Mouse (Mus musculus) thymus, postnatal 10 days (tissue): Measurements from ENCODE around the gene Cbr2.
"Not testable (repeated sequence)": the region's sequence is repeated elsewhere in the genome, so short reads cannot be mapped to it uniquely, and the experiment has no call there.

ENCODE experiments used
- DNase-seq, 2 experiments: peaks; one replicate each; pipeline ENCODE4 v3.0.0; 2021; ENCODE audit warnings: low spot score in 2 of 2

Cbr2 gene

DNA sequence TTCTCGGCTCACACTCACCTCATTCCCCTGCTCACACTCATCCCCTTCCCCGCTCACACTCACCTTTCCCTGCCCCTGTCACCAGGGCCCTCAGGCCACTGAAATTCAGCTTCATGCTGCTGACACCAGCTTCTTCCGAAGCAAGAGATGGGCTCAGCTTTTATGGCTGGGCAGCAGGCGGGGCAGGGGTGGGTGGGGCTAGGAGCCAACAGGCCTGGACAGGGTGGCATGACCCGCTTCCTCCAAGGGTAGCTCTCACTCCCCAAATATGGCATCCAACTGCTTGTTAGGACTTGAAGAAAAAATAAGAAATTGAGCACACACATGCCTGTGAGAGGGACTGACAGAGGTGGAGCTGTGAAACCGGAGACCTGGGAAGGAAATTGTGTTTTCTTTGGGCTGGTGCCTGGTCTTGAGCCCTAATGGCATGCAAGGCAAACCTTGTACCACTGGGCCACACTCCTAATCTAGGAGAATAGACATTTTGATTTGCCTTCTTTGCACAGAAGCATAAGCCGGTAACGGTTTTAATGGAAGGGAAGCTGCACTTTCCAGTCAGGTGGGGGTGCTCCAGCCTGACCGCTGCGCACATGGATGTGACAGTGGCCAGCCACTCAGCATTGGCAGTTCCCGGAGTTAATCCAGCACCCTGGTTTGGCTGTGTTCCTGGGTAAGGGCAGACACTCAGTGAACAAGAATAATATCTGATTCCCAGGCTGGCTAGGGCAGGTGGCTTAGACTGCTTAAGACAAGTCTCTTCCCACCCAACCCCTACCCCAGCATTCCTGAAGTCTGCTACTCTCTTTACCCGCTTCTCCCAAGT, at the start of gene Cbr2:
Gene Cbr2 (minus strand): TSS at position 257 of the 823 bp plus-strand sequence.
- DNase-seq = no peak

DNA sequence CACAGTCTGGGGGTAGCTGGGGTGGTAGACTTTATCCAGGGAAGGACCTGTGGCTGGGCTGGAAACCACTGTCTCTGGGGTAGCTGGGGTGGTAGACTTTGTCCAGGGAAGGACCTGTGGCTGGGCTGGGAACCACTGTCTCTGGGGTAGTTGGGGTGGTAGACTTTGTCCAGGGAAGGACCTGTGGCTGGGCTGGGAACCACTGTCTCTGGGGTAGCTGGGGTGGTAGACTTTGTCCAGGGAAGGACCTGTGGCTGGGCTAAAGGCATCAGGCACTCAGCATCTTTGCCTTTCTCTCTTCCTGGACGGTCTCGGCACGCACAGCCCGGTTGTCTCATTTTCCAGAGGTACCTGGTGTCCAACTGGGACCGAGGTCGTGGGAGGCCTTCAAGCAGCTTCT, 49.4 kb upstream of the Cbr2 start:
- not testable (repeated sequence) for DNase-seq

DNA sequence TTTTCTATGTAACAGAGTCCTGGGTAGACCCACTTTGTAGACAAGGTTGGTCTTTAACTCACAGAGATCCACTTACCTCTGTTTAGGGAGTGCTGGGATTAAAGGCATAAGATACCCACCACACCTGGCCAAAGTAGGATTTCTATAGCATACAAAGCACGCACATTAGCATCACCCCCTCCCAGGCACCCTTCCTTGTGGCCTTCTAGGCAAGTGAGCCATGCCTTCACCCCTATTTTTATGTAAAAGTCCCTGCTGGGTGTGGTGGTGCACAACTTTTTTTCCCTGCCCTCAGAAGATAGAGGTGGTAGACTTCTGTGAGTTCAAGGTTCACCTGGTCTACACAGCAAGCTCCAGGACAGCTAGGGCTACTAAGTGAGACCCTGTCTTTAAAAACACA, 48.0 kb upstream of the Cbr2 start:
- DNase-seq = no peak

DNA sequence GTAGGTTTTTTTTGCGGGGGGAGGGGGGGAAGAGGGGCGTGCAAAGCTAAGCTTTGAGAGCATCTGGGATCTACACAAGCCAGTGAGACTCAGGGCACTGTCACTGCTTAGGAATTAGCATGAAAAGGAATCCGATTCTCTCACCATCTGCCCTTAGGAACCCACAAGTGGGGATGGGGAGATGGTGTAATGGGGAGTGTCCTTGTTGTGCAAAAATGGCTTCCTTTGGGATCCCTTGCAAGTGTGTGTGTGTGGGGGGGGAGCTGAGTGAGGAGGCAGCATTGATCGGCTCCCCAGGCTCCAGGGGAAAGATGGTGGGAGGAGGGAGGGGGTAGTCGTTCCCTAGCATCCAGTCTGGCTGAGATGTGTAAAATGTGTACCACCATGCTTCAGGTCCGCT, 45.2 kb upstream of the Cbr2 start:
- DNase-seq = no peak

DNA sequence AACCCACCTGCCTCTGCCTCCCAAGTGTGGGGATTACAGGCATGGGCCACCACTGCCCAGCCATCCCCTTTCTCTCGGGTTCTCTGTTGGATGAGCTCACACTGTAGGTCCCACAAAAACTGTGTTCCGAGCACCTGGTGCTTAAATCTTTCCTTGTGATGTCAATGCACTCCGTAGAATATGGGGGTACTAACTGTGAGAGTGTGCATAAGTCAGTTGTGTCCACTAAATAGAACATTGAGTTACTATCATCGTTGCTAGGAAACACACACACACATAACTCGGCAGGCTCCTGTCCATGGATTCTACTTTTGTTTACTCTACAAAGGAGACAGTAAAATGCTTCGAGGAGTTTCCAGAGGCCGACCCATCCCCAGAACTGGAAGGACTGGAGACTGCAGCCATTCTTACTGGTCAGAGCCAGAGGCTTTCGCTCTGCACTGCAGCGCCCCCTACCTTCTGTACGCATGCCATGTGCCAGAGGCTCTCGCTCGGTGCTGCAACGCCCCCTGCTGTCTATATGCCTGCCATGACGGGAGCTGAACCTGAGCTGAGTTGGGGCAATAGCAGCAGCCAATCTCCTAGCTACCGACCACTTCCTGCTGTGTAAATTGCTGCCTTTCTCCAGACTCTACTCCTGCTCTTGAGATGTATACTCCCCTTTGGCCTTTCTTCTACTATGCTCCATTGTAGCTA, 44.0 kb upstream of the Cbr2 start:
- DNase-seq = peak; percentile 88 to 98

DNA sequence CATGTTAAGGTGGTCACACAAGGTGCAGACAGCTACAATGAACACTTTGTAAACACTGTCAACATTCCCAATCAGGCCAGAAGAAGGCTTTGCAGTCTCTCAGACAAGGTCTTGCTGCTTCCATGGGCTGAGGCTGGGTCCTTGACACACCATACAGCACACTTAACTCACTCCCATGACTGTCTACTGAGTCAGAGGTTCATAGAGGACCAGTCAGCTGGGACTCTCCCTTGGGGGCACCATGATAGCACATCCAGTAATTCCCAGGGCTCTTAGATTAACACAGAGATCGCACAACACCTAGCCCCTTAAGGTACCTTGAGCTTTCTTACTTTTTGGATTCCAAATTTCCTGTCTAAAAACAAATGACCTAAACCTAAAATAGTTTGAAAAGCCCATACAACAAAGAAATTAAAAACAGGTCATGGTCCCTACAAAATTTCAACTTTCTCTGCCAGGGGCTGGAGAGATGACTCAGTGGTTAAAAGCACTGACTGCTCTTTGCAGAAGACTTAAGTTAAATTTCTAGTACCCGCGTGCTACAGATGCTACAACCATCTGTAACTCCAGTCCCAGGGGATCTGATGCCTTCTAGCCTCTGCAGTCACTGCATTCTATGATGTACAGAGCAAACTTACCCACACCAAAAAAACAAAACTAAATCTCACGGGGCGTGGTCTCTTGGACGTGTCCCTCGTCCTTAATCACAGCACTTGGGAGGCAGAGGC, 41.7 kb upstream of the Cbr2 start:
- DNase-seq = no peak

DNA sequence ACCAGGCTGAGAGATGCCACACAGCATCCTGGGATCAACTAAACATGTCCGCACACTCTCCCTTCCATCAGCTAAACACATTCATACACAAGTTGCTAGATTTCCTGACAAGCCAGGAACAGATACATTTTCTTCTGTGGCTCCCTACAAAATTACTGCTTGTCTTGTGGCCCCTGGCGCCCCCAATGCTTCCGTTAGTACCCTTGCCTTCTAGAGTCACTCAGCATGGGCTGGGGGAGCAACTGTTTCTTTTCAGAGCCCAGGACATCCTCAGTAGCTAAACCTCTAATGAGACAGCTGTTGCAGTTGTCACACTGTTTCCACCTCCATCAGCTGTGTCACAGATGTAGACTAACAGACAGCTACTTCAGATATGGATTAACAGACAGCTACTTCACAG, 40.8 kb upstream of the Cbr2 start:
- no peak for DNase-seq

DNA sequence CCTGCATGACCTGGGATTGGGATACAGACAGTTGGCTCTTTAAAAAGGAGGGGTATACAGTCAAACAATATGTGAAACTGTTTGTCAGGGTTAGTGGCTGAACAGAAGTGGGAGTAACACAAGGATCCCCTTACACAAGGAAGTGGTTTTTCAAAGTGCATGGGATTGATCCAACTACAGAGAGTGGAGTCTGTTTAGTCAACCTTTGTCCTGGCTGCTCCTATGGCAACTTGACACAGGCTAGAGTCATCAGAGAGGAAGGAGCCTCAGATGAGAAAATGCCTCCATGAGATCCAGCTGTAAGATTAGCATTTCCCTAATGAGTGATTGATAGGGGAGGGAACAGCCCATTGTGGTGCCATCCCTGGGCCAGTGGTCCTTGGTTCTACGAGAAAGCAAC, 36.3 kb upstream of the Cbr2 start:
- DNase-seq = no peak

DNA sequence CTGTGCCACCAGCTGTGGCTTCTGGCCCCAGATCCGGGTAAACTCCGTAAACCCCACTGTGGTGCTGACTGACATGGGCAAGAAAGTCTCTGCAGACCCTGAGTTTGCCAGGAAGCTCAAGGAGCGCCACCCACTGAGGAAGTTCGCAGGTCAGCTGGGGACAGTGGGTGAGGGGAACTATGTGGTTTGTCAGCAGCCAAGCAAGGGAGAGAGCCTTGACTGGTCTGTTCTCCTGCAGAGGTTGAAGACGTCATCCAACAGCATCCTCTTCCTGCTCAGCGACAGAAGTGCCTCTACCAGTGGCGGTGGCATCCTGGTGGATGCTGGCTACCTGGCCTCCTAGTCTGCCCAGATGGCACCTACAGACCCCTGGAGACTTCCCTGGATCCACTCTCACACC, 35.1 kb upstream of the Cbr2 start:
- DNase-seq = not testable (repeated sequence)

DNA sequence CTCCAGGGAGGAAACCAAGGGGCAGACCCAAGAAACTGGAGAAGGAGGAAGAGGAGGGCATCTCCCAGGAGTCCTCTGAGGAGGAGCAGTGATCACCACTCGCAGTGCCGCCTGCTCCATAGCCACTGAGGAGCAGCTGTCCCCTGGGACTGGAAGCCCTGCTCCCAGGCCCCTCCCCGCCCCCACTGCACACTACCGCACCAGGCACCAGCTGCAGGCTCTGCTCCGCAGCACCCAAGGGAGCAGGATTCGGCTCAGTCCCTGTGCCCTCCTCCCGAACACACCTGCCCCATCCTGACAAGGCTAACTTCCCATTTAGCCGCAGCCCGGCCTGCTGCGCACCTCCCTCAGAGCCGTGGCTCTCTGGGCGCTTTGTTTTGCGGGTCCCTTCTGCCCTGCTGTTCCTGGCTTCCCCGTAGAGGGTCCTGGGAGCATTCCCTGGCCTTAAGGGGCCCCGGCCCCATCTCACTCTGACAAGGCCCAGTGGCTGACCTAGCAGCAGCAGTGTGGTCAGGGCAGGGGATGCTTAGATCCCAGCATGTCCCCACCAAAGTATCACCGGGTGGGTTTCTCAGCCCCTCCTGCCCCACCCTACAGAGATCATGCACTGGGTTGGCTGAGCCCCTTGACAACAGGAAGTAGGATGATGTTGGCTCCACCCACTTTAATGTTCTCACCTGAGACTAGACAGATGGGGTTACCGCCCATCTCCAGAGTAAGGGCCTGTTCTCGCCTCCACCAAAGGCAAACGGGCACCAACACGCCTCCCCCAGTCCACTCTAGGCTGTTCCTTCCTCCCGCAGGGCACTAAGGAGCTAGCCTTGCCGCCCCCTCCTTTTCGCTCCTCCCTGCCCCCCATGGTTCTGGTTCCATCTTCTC, 31.4 kb upstream of the Cbr2 start:
- DNase-seq = not testable (repeated sequence)

DNA sequence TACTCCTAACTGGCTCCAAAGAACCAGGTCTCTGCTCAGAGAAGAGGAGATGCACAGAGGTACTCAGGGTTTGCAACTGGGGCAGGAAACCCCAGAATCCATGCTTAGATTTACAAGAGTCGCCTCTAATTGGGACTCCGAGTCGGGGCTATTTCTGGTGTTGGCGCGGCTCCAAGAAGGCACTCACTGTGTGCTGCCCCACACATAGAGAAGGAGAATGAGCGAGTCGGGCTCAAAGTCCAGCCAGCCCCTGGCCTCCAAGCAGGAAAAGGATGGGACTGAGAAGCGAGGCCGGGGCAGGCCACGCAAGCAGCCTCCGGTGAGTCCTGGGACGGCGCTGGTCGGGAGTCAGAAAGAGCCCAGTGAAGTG, 30.7 kb upstream of the Cbr2 start, which contains the start of gene Hmga1b:
Gene Hmga1b (plus strand): TSS at position 123 of the 370 bp plus-strand sequence.
- not testable (repeated sequence) for DNase-seq

DNA sequence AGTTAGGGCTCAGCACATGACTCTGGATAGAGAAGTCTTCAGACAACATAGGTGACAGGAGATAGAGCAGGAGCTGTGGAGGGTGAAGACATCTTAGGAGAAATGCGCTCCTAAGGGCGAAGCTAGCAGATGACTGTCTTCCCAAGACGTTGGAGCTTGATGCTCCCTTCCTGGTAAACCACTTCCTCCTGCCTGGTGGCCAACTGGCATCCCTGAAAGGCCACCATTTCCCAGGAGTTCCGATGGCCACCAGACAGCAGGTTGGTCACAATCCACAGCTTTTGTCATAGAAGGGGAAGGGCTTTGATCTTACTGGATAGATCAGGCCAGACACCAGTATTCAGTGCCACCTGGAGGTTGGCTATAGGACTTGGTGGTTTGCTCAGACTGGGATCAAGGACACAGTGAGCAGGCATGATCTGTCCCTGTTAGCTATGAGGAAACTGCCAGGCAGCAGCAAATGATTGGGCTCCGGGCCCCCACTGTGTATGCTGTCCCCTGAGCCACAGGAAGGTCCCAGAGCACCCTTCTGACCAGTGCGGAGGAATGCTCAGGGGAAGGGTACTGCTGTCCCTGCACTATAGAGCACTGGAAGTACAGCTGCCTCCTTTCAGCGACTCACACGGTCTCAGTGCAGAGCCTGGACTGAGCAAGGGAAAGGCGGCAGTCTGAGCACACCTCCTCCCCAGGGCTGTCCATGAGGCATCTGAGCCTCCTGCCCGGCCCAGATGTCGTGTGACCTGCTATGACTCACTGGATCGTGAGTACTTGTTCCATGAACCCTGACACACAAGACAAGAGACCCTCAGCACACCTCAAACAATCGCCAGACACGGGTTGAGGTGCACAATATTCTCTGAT, 30.1 kb upstream of the Cbr2 start:
- DNase-seq = no peak

DNA sequence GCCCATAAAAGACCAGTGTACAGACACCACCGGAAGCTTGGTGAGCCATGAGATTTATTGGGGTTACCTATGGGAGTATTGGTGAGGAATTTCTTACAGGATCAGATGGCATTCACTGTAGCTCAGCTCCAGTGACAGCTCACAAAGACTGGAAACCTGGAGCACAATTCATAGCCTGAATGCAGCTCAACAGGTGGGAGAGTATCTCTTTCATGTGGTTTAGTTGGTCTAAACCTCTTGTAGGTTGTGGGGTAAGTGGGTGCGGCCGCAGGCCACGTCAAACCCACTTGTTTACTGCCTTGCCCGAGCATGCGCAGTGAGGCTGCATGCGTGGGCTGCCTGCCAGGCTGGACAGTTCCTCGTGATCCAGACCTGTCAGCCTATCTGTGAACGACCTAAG, 28.3 kb upstream of the Cbr2 start:
- no peak for DNase-seq

DNA sequence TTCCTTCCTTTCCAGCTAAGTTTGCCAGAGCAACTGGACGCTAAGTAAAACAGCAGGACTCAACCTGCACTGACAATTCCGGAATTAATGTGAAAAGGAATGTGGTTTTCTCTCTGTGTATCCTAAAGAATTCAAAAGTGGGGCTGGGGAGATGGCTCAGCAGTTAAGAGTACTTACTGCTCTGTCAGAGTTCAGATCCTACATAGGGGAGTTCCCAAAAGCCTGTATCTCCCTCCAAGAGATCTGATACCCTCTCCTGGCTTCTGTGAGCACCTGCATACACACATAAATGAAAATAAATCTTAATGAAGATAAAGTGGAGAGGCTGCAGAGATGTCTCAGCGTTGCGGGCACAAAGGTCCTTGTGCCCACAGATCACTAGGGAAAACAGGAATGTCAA, 19.7 kb upstream of the Cbr2 start:
- no peak for DNase-seq

DNA sequence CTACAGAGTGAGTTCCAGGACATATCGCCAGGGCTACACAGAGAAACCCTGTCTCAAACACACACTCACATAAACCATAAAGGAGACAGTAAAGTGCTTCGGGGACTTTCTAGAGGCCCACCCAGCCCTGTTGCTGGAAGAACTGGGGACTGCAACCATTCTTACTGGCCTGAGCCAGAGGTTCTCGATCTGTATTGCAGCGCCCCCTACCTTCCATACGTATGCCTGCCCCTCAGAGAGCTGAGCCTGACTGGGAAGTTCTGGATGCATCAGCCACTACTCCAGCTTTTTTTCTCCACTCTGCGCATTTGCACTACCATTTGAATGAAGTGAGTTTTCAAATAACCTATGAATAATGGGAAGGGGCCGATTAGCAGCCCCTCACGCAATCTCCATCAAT, 17.5 kb upstream of the Cbr2 start:
- DNase-seq = peak in 1 of 2 experiments; percentile 40

DNA sequence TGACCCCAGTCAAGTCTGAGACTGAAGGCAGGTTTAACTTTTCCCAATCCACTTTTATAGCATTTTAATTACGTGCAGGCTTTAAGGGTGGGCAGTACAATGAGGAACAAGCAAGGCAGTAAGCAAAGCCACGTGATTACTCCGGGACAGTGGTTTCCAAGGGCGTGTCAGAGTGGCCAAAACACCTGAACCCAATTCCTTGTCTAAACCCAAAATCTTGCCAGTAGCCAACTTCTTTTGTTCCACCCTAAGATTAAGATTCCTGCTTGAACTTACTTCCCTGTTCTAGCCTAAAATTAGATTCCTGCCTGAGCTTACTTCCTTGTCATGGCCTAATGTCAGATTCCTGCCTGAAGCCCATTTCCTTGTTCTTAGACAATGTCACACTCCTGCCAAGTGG, 16.1 kb upstream of the Cbr2 start:
- DNase-seq = no peak

DNA sequence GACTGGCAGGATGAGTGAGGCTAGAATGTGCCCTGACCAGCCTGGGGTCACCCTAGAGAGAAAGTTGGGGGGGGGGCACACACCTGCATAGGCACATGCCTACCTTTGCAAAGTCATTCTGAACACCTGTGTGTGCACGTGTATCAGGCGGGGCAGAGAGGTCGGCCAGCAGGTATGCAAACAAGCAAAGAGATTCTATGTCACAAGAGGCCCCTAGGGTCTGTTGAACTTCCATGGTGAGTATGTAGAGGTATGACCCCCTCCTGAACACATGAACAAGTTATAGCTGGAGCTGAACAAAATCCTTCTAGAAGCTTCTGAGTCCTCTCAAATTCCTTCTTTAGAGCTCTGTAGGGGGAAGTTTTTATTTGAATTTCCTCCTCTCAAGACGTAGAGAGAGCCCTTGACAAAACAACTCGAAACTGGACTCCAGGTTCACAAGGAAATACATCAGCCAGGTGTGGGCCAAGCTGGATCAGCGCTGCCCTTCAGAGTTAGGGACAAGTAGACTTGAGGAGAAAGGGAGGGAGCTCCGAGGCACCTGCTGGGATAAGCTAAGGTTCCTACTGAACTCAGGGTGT, 12.3 kb upstream of the Cbr2 start:
- no peak for DNase-seq

DNA sequence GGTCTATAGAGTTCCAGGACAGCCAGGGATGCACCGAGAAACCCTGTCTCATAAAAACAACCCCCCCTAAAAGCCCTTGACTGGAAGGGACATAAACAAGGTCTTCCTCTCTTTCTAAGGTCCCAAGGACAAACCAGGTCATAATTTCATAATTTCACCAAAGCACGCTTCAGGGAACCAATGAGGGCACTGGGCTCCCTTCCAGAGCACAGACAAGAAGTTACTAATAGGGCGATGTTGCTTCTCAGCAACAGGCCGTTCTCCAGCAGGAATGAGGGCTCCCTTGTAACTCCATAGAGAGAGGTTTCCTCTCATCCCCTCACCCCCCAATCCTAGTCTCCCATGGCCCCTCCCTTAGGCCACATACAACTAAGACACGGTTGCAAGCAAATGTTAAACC, 9.1 kb upstream of the Cbr2 start:
- DNase-seq = no peak

DNA sequence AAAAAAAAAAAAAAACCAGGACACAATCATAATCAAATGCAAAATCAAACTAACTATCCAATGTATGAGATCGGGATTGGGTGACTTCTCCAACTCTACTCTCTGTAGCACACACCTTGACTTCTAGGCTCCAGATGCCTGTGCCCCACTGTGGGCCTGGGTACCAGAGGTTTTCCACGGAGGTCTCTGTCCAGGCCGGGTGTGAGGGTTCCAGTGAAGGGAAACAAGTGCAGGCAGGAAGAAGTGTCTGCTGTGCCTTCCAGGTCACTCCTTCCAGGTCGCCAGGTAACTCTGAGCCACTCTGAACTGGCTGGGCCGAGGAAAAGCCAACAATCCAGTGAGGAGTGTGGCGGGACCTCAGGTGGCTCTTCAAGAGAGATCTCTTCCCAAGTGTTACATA, 4.5 kb upstream of the Cbr2 start:
- DNase-seq = no peak

DNA sequence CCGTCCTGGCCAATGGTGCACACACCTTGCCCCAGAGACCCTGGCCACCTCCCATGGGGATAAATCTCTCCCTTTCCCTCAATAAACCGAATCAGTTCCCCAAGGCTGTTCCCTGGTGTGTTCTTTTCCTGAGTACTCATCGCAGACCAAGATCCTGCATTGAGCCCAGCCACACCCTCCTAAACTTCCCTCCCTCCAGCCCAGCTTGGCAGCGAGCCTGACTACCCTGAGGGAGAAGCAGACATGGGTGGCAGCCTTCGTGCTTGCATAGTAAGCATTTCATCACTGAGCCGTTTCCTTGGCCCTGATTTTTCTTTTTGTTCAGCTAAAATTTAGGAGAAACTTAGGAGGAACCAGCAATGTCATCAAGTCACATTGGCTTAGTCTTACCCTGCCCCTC, 1.6 kb upstream of the Cbr2 start:
- DNase-seq = no peak
